ENCODE assay signal across 8 mouse cellular contexts in genomic region chr15:31453098-31453916, GRCm38 (mm10). TPM values are rescaled to one million over a fixed set of nuclear protein-coding genes. Genes with fewer than 3 reads are reported as not detected.
DNase-seq lines count a peak whose midpoint lies in the region; ATAC-seq and TF ChIP-seq lines count a peak whose summit lies in the region.

Gene Ropn1l, minus strand, starts transcription at chr15:31453737.

- TF ChIP-seq CTCF in Patski (IDR thresholded peaks at IDR 0.05), result no peak

- WGBS in hindbrain, embryonic 15.5 days, result under 1% methylated on average over 57 of the region's 57 CpGs

- H3K4me2 ChIP-seq in hindbrain, embryonic 15.5 days, result peak within 1 kb of the TSS; percentile 61

- in situ Hi-C loops in Patski (cut with MboI; ENCODE audit: low pct_unique_long_range_greater_than_20kb), result no loop called here

- no peaks in the 10 kb centered on the region for H3K9me3 ChIP-seq in hindbrain, embryonic 15.5 days

- CTCF ChIA-PET in Patski (lab: Charles Lee), result interaction anchor here (1.1 to 1.4 kb wide), 2 partner anchors 13 to 36 kb away, joined by 3 read pairs; no protein-coding TSS in a partner anchor

- no peaks in the 10 kb centered on the region for H3K27me3 ChIP-seq in Patski
- no peaks in the 10 kb centered on the region for H3K27me3 ChIP-seq in hindbrain, embryonic 15.5 days

- H3K9ac ChIP-seq in hindbrain, embryonic 15.5 days, result peak within 1 kb of the TSS; percentile 51

- H3K4me3 ChIP-seq in hindbrain, embryonic 15.5 days, result peak within 1 kb of the TSS; percentile 47

- H3K27ac ChIP-seq in hindbrain, embryonic 15.5 days (replicated peaks), result peak within 1 kb of the TSS; percentile 78

- H3K36me3 ChIP-seq in hindbrain, embryonic 15.5 days, result peaks cover 12% of the 10 kb centered on the region

- ATAC-seq in Patski, result peak; percentile 92
- ATAC-seq in hindbrain, embryonic 15.5 days (ENCODE audit: low FRiP score, low read depth), result peak; percentile 94

- DNase-seq in Patski (ENCODE audit: low read depth, low spot score), result peak; percentile 48
- peak; percentile 92 for DNase-seq in cerebellum, postnatal 14 days
- peak; percentile 77 to 83 for DNase-seq in frontal cortex, postnatal 25 days (ENCODE audit: low spot score in 2 of 2)
- DNase-seq in left cerebral cortex, adult 11 months (ENCODE audit: low spot score), result peak; percentile 85
- peak; percentile 95 to 96 for DNase-seq in lung, postnatal 4 days
- peak; percentile 81 for DNase-seq in retina, postnatal 7 days (ENCODE audit: low read depth, low spot score)
- DNase-seq in urinary bladder, adult 2 months (ENCODE audit: low spot score), result peak; percentile 87

- peaks cover 10% of the 10 kb centered on the region for H3K4me1 ChIP-seq in hindbrain, embryonic 15.5 days (replicated peaks)

- POLR2A ChIA-PET in Patski (lab: Charles Lee), result interaction anchor here (0.6 to 1.0 kb wide), 6 partner anchors 12 to 221 kb away, joined by 3 to 7 read pairs (median 4); no protein-coding TSS in a partner anchor

RNA-seq across cellular contexts. Expression of gene Ropn1l, which starts in this region (rescaled TPM):
- polyA plus RNA-seq in Patski (2021), result 7.6 TPM
- 2.6 and 2.8 TPM in 2 replicates for polyA plus RNA-seq in hindbrain, embryonic 15.5 days (2015; fragmentation: Nextera tagmentation; extraction: Ambion mirVana)
- polyA plus RNA-seq in urinary bladder, adult 2 months (2012; rRNA removed), result 1.6 and 2.4 TPM in 2 replicates

Comparison
In these comparisons a context has a peak if more than half of its experiments do, and no peak if none do; other contexts are left out.
1. Peak in every context shown above with its lines: DNase-seq, ATAC-seq, H3K4me3 ChIP-seq and H3K27ac ChIP-seq.